Mouse (Mus musculus) kidney, embryonic 16.5 days (tissue): ENCODE measurements around the gene Ston1. TPM values are rescaled to one million over a fixed set of nuclear protein-coding genes. Genes with fewer than 3 reads are reported as not detected.

ENCODE experiments used
- ATAC-seq: fragments of 200-750 bp; cut with Nextera tagmentation; 2 replicates; pipeline ENCODE4 v1.8.0; 2017; ENCODE audit warnings: moderate TSS enrichment; ENCODE audit not compliant: low FRiP score, low TSS enrichment
- H3K27ac ChIP-seq: fragments of 300-500 bp; sonication (generic); 2 replicates; pipeline ENCODE4 v1.5.1; 2014; ENCODE audit warnings: low read length
- H3K27me3 ChIP-seq: fragments of 300-500 bp; sonication (generic); 2 replicates; pipeline ENCODE4 v1.6.1; 2014; ENCODE audit warnings: low read length, control low read depth, mixed read lengths; ENCODE audit not compliant: insufficient read depth
- H3K36me3 ChIP-seq: fragments of 300-500 bp; sonication (generic); 2 replicates; pipeline ENCODE4 v1.6.1; 2014; ENCODE audit warnings: low read length, control low read depth, mixed read lengths; ENCODE audit not compliant: insufficient read depth
- H3K4me1 ChIP-seq: fragments of 300-500 bp; sonication (generic); 2 replicates; pipeline ENCODE4 v1.6.1; 2014; ENCODE audit warnings: low read length, control low read depth, mixed read lengths; ENCODE audit not compliant: insufficient read depth
- H3K4me2 ChIP-seq: fragments of 300-500 bp; sonication (generic); replicated peaks from 2 replicates; pipeline ENCODE4 v1.6.1; 2014; ENCODE audit warnings: low read depth, low read length
- H3K4me3 ChIP-seq: fragments of 300-500 bp; sonication (generic); 2 replicates; pipeline ENCODE4 v1.5.1; 2014; ENCODE audit warnings: mild to moderate bottlenecking, low read length
- H3K9ac ChIP-seq: fragments of 300-500 bp; sonication (generic); replicated peaks from 2 replicates; pipeline ENCODE4 v1.6.1; 2014; ENCODE audit warnings: low read length
- H3K9me3 ChIP-seq: fragments of 300-500 bp; sonication (generic); 2 replicates; pipeline ENCODE4 v1.6.1; 2016; ENCODE audit warnings: low read length, control low read depth
- WGBS: fragments of 180-500 bp; shearing (Covaris S2); extraction: QIAGEN DNeasy Blood & Tissue Kit; methylation state at CpG from one replicate; pipeline ENCODE4 v1.1.7; 2014; 5-methylcytosine and 5-hydroxymethylcytosine counted together
- polyA plus RNA-seq: library from polyadenylated mRNA; unstranded; fragments of >200 nt; fragmentation: Nextera tagmentation; extraction: Ambion mirVana; gene quantifications from 2 replicates; pipeline ENCODE4 v1.2.1, GENCODE M21; 2015

Gene Ston1
- polyA plus RNA-seq, 1 experiment from 2014 or later: 6.3 TPM

GRCm38 (mm10) chr17:88688226-88688625 is 90.7 kb downstream of the Ston1 start:
- no peaks in the 10 kb centered on the region for H3K36me3 ChIP-seq
- no peaks in the 10 kb centered on the region for H3K27me3 ChIP-seq
- H3K4me3 ChIP-seq: no peak overlapping the region
- H3K9me3 ChIP-seq: no peaks in the 10 kb centered on the region
- ATAC-seq: no peak
- H3K27ac ChIP-seq: no peak overlapping the region
- no peak overlapping the region for H3K4me2 ChIP-seq
- WGBS: 70% methylated on average over 11 of the region's 11 CpGs
- H3K4me1 ChIP-seq: no peaks in the 10 kb centered on the region
- no peak overlapping the region for H3K9ac ChIP-seq

- Histone ChIP-seq H3K4me3 (no peak overlapping the region), H3K9ac (no peak overlapping the region), H3K4me1 (0 out of 2 replicates have a peak, but pooled peaks cover 4% of the 10 kb centered on the region), H3K4me2 (no peak overlapping the region), H3K27ac (no peak overlapping the region), H3K9me3 (no peaks in the 10 kb centered on the region), H3K27me3 (no peaks in the 10 kb centered on the region), H3K36me3 (no peaks in the 10 kb centered on the region)
- WGBS: 61% methylated on average over 9 of the region's 9 CpGs
- no peak for ATAC-seq
These were observed 99.3 kb downstream of the Ston1 start for GRCm38 (mm10) chr17:88696656-88697333.

- H3K4me2 ChIP-seq: no peak overlapping the region
- H3K27ac ChIP-seq: no peak overlapping the region
- H3K4me3 ChIP-seq: no peak overlapping the region
- no peak for ATAC-seq
- H3K4me1 ChIP-seq: no peaks in the 10 kb centered on the region
- H3K9me3 ChIP-seq: no peaks in the 10 kb centered on the region
- no peaks in the 10 kb centered on the region for H3K36me3 ChIP-seq
- no peak overlapping the region for H3K9ac ChIP-seq
- no peaks in the 10 kb centered on the region for H3K27me3 ChIP-seq
These were observed 103.4 kb downstream of the Ston1 start for GRCm38 (mm10) chr17:88700901-88701300.

GRCm38 (mm10) chr17:88702345-88702744 is 104.9 kb downstream of the Ston1 start:
- 21% methylated on average over 6 of the region's 6 CpGs for WGBS
- no peaks in the 10 kb centered on the region for H3K36me3 ChIP-seq
- no peak overlapping the region for H3K4me3 ChIP-seq
- H3K9me3 ChIP-seq: no peaks in the 10 kb centered on the region
- H3K4me1 ChIP-seq: no peaks in the 10 kb centered on the region
- no peak for ATAC-seq
- 0 out of 2 replicates have a peak overlapping the region, but pooled peaks have one; percentile 23 for H3K4me2 ChIP-seq
- no peak overlapping the region for H3K9ac ChIP-seq
- no peak overlapping the region for H3K27ac ChIP-seq
- H3K27me3 ChIP-seq: no peaks in the 10 kb centered on the region

GRCm38 (mm10) chr17:88703112-88703511 is 105.6 kb downstream of the Ston1 start:
- Histone ChIP-seq H3K9me3 (no peaks in the 10 kb centered on the region), H3K9ac (no peak overlapping the region), H3K36me3 (no peaks in the 10 kb centered on the region), H3K4me3 (no peak overlapping the region), H3K4me2 (no peak overlapping the region), H3K4me1 (no peaks in the 10 kb centered on the region), H3K27me3 (no peaks in the 10 kb centered on the region), H3K27ac (no peak overlapping the region)
- no peak for ATAC-seq
- 51% methylated on average over 4 of the region's 4 CpGs for WGBS

GRCm38 (mm10) chr17:88706231-88706649 is 108.8 kb downstream of the Ston1 start:
- 57% methylated on average over 8 of the region's 8 CpGs for WGBS
- Histone ChIP-seq H3K4me2 (no peak overlapping the region), H3K4me1 (no peaks in the 10 kb centered on the region), H3K27ac (no peak overlapping the region), H3K9ac (no peak overlapping the region), H3K36me3 (no peaks in the 10 kb centered on the region), H3K4me3 (no peak overlapping the region), H3K9me3 (no peaks in the 10 kb centered on the region), H3K27me3 (no peaks in the 10 kb centered on the region)
- 0 out of 2 replicates have a peak, but pooled peaks have one; percentile 15 for ATAC-seq

Other genes with a start within 250 kb of the Ston1 start
- 14.0 and 15.7 TPM in 2 replicates for gene Foxn2, start 157.0 kb upstream of the Ston1 start, polyA plus RNA-seq
- 29.6 and 33.1 TPM in 2 replicates for gene Ppp1r21, start 67.6 kb upstream of the Ston1 start, polyA plus RNA-seq
- gene Gtf2a1l, start 71.0 kb downstream of the Ston1 start, polyA plus RNA-seq: 0.10 TPM in 1 of 2 replicates, not detected in the other
- 0.14 and 0.45 TPM in 2 replicates for gene Lhcgr, start 194.3 kb downstream of the Ston1 start, polyA plus RNA-seq